Mouse (Mus musculus) heart, adult 2 months (tissue): ENCODE results near the gene Vkorc1.

Experiments
- CTCF ChIP-seq: fragments of 200-600 bp; IDR thresholded peaks from 2 replicates; pipeline ENCODE4 v1.8.1; 2022; ENCODE audit warnings: antibody characterized with exemption, mild to moderate bottlenecking, moderate library complexity
- EP300 ChIP-seq: fragments of 200-500 bp; IDR thresholded peaks from 2 replicates; pipeline ENCODE4 v1.6.1; 2011; ENCODE audit warnings: low read depth, low read length, control low read depth; ENCODE audit not compliant: insufficient read depth
- POLR2A ChIP-seq: fragments of 200-500 bp; IDR thresholded peaks from 2 replicates; pipeline ENCODE4 v1.6.1; 2011; ENCODE audit warnings: mild to moderate bottlenecking, low read depth, low read length, control low read depth; ENCODE audit not compliant: insufficient read depth

DNA sequence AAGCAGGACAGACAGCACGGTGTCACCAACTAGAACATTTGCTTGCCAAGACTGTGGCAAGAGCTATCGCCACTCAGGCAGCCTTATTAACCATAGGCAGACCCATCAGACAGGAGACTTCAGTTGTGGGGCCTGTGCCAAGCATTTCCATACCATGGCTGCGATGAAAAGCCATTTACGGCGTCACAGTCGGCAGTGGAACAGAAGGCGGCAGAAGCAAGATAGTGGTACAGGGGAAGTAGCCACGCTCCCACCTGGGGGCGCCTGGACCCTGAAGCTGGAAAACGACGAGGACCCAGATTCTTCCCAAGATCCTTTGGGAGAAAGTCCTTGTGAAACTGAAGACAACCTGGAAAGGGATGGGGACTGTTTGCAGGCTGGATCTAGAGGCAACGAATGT, 15.0 kb downstream of the Vkorc1 start:
- TF ChIP-seq CTCF, result no peak
- TF ChIP-seq POLR2A, result no peak
- no peak for TF ChIP-seq EP300
